Mouse (Mus musculus) MEL (cell line): ENCODE data around the gene Rbm48. TPM values are rescaled to one million over a fixed set of nuclear protein-coding genes. Genes with fewer than 3 reads are reported as not detected.

ENCODE experiments used
- DNase-seq: peaks from one replicate; pipeline ENCODE4 v3.0.0; 2011; ENCODE audit warnings: low read depth, low spot score
- H3K27ac ChIP-seq: 2 replicates; pipeline ENCODE4 v1.5.1; 2012; ENCODE audit warnings: low read depth, mild to moderate bottlenecking, control low read depth, low read length, moderate library complexity; ENCODE audit not compliant: control insufficient read depth
- H3K27me3 ChIP-seq, 2 experiments: fragments of 150-350 bp in 1 of 2; sonication (generic) in 1 of 2; 2 replicates each; pipeline ENCODE4 v1.6.1; 2012; ENCODE audit warnings: low read length in 2 of 2, mild to moderate bottlenecking in 2 of 2, improper control_type of control experiment in 1 of 2, moderate library complexity in 1 of 2; ENCODE audit not compliant: insufficient read depth in 2 of 2, control insufficient read depth in 1 of 2
- H3K36me3 ChIP-seq, 2 experiments: 2 replicates each; pipeline ENCODE4 v1.6.1; 2012 to 2014; ENCODE audit warnings: low read length in 2 of 2, improper control_type of control experiment in 1 of 2, inconsistent platforms in 1 of 2, mild to moderate bottlenecking in 1 of 2; ENCODE audit not compliant: insufficient read depth in 2 of 2, control insufficient read depth in 1 of 2
- H3K4me1 ChIP-seq, 2 experiments: fragments of 150-350 bp in 1 of 2; sonication (generic) in 1 of 2; 2 replicates each; pipeline ENCODE4 v1.6.1; 2012; ENCODE audit warnings: low read length in 2 of 2, improper control_type of control experiment in 1 of 2, mild to moderate bottlenecking in 1 of 2; ENCODE audit not compliant: insufficient read depth in 2 of 2, control insufficient read depth in 1 of 2
- H3K4me3 ChIP-seq, 2 experiments: fragments of 150-350 bp in 1 of 2; sonication (generic) in 1 of 2; 2 replicates each; pipeline ENCODE4 v1.5.1; 2012; ENCODE audit warnings: low read depth in 2 of 2, low read length in 2 of 2, mild to moderate bottlenecking in 2 of 2, moderate library complexity in 2 of 2, control low read depth in 1 of 2, improper control_type of control experiment in 1 of 2; ENCODE audit not compliant: control insufficient read depth in 1 of 2, insufficient read depth in 1 of 2
- H3K79me2 ChIP-seq: 2 replicates; pipeline ENCODE4 v1.6.1; 2012; ENCODE audit warnings: mild to moderate bottlenecking, low read length, moderate library complexity; ENCODE audit not compliant: control insufficient read depth, poor library complexity, insufficient read depth
- H3K9ac ChIP-seq: 2 replicates; pipeline ENCODE4 v1.6.1; 2012; ENCODE audit warnings: low read depth, mild to moderate bottlenecking, control low read depth, low read length, moderate library complexity; ENCODE audit not compliant: control insufficient read depth, poor library complexity, severe bottlenecking
- H3K9me3 ChIP-seq: fragments of 150-350 bp; sonication (generic); replicated peaks from 2 replicates; pipeline ENCODE4 v1.6.1; 2012; ENCODE audit warnings: mild to moderate bottlenecking, low read length, improper control_type of control experiment, moderate library complexity; ENCODE audit not compliant: insufficient read depth
- BHLHE40 ChIP-seq: IDR thresholded peaks from 2 replicates; pipeline ENCODE4 v1.6.1; 2012; ENCODE audit warnings: low read depth, mild to moderate bottlenecking, inconsistent platforms, low read length, improper control_type of control experiment, borderline replicate concordance
- CHD1 ChIP-seq: IDR thresholded peaks from 2 replicates; pipeline ENCODE4 v1.6.1; 2012; ENCODE audit warnings: low read depth, mild to moderate bottlenecking, inconsistent platforms, low read length, improper control_type of control experiment
- CHD2 ChIP-seq: IDR thresholded peaks from 2 replicates; pipeline ENCODE4 v1.6.1; 2011; ENCODE audit warnings: low read length, improper control_type of control experiment
- CTCF ChIP-seq, 3 experiments: IDR thresholded peaks in 2 of 3; conservative IDR thresholded peaks in 1 of 3; 2 replicates each; pipeline ENCODE4 v1.5.1; 2011 to 2012; ENCODE audit warnings: low read length in 3 of 3, low read depth in 2 of 3, mild to moderate bottlenecking in 2 of 3, improper control_type of control experiment in 1 of 3, inconsistent platforms in 1 of 3, mixed read lengths in 1 of 3, moderate library complexity in 1 of 3; ENCODE audit not compliant: control insufficient read depth in 1 of 3, insufficient read depth in 1 of 3, poor library complexity in 1 of 3, severe bottlenecking in 1 of 3
- ELF1 ChIP-seq: IDR thresholded peaks from 2 replicates; pipeline ENCODE4 v1.6.1; 2014; ENCODE audit warnings: low read depth, mild to moderate bottlenecking, inconsistent platforms, low read length, improper control_type of control experiment, moderate library complexity
- ETS1 ChIP-seq: IDR thresholded peaks from 2 replicates; pipeline ENCODE4 v1.6.1; 2012; ENCODE audit warnings: low read depth, mild to moderate bottlenecking, inconsistent platforms, low read length, improper control_type of control experiment, moderate library complexity
- GABPA ChIP-seq: IDR thresholded peaks from 2 replicates; pipeline ENCODE4 v1.6.1; 2012; ENCODE audit warnings: low read depth, mild to moderate bottlenecking, inconsistent platforms, low read length, improper control_type of control experiment, moderate library complexity
- HCFC1 ChIP-seq: IDR thresholded peaks from 2 replicates; pipeline ENCODE4 v1.6.1; 2012; ENCODE audit warnings: low read depth, mild to moderate bottlenecking, inconsistent platforms, low read length, improper control_type of control experiment, moderate library complexity
- KAT2A ChIP-seq: conservative IDR thresholded peaks from 2 replicates; pipeline ENCODE4 v1.6.1; 2012; ENCODE audit warnings: low read depth, low read length, improper control_type of control experiment, inconsistent platforms
- MAX ChIP-seq: IDR thresholded peaks from 2 replicates; pipeline ENCODE4 v1.6.1; 2011; ENCODE audit warnings: low read length, improper control_type of control experiment
- MYB ChIP-seq: IDR thresholded peaks from 2 replicates; pipeline ENCODE4 v1.6.1; 2011; ENCODE audit warnings: mild to moderate bottlenecking, low read depth, low read length, improper control_type of control experiment
- NELFE ChIP-seq: IDR thresholded peaks from 2 replicates; pipeline ENCODE4 v1.6.1; 2011; ENCODE audit warnings: low read depth, low read length, improper control_type of control experiment
- NRF1 ChIP-seq: IDR thresholded peaks from 2 replicates; pipeline ENCODE4 v1.6.1; 2014; ENCODE audit warnings: low read depth, mild to moderate bottlenecking, inconsistent platforms, low read length, improper control_type of control experiment, moderate library complexity; ENCODE audit not compliant: poor library complexity, insufficient read depth, severe bottlenecking
- POLR2A ChIP-seq, 2 experiments: IDR thresholded peaks; 2 replicates each; pipeline ENCODE4 v1.6.1; 2011 to 2012; ENCODE audit warnings: low read length in 2 of 2, mild to moderate bottlenecking in 2 of 2, control low read depth in 1 of 2, improper control_type of control experiment in 1 of 2, low read depth in 1 of 2, moderate library complexity in 1 of 2; ENCODE audit not compliant: control insufficient read depth in 1 of 2, insufficient read depth in 1 of 2, poor library complexity in 1 of 2
- POLR2AphosphoS2 ChIP-seq: IDR thresholded peaks from 2 replicates; pipeline ENCODE4 v1.6.1; 2011; ENCODE audit warnings: low read length, improper control_type of control experiment
- RAD21 ChIP-seq: IDR thresholded peaks from 2 replicates; pipeline ENCODE4 v1.6.1; 2011; ENCODE audit warnings: mild to moderate bottlenecking, low read depth, low read length, improper control_type of control experiment
- SMC3 ChIP-seq: IDR thresholded peaks from 2 replicates; pipeline ENCODE4 v1.6.1; 2011; ENCODE audit warnings: low read depth, low read length, improper control_type of control experiment
- TAL1 ChIP-seq: IDR thresholded peaks from 2 replicates; pipeline ENCODE4 v1.6.1; 2012; ENCODE audit warnings: mild to moderate bottlenecking, inconsistent platforms, low read length, moderate library complexity, mixed read lengths
- TCF12 ChIP-seq: IDR thresholded peaks from 2 replicates; pipeline ENCODE4 v1.6.1; 2014; ENCODE audit warnings: low read depth, mild to moderate bottlenecking, inconsistent platforms, low read length, improper control_type of control experiment, moderate library complexity
- USF1 ChIP-seq: IDR thresholded peaks from 2 replicates; pipeline ENCODE4 v1.6.1; 2014; ENCODE audit warnings: low read depth, mild to moderate bottlenecking, inconsistent platforms, low read length, improper control_type of control experiment, moderate library complexity
- USF2 ChIP-seq, 2 experiments: IDR thresholded peaks; 2 replicates each; pipeline ENCODE4 v1.6.1; 2011 to 2012; ENCODE audit warnings: improper control_type of control experiment in 2 of 2, low read length in 2 of 2, borderline replicate concordance in 1 of 2, inconsistent platforms in 1 of 2, low read depth in 1 of 2, mild to moderate bottlenecking in 1 of 2; ENCODE audit not compliant: insufficient read depth in 1 of 2
- ZC3H11A ChIP-seq: IDR thresholded peaks from 2 replicates; pipeline ENCODE4 v1.6.1; 2012; ENCODE audit warnings: low read depth, mild to moderate bottlenecking, inconsistent platforms, low read length, improper control_type of control experiment
- ZMIZ1 ChIP-seq: IDR thresholded peaks from 2 replicates; pipeline ENCODE4 v1.6.1; 2012; ENCODE audit warnings: low read depth, mild to moderate bottlenecking, inconsistent platforms, low read length, improper control_type of control experiment, moderate library complexity
- ZNF384 ChIP-seq: IDR thresholded peaks from 2 replicates; pipeline ENCODE4 v1.6.1; 2012; ENCODE audit warnings: low read depth, mild to moderate bottlenecking, inconsistent platforms, low read length, improper control_type of control experiment
- polyA plus RNA-seq, 2 experiments: library from polyadenylated mRNA; stranded (reverse) in 1 of 2; unstranded in 1 of 2; fragments of >175 nt in 1 of 2; fragments of >200 nt in 1 of 2; gene quantifications; 2 replicates each; pipeline versions ENCODE4 v1.2.1 to v1.2.4; 2012; ENCODE audit warnings: low replicate concordance in 2 of 2, low read depth in 1 of 2; ENCODE audit not compliant: insufficient read length in 2 of 2, insufficient read depth in 1 of 2, missing spikeins in 1 of 2
- total RNA-seq: library from RNA; depleted of rRNA; stranded (reverse); fragments of 300-350 nt; gene quantifications from 2 replicates; pipeline ENCODE4 v1.2.3, GENCODE M21; 2012; rRNA removed

The Rbm48 gene
- 12.0 and 12.7 TPM in 2 replicates for total RNA-seq
- 10 to 100 TPM in 1 of 2 experiments, not detected in 1; 12.9 TPM for polyA plus RNA-seq

- peak within 1 kb of the TSS; percentile 32; the same call in 1 of the 2 replicates for H3K27ac ChIP-seq
- H3K9ac ChIP-seq, result peak within 1 kb of the TSS; percentile 83
- H3K27me3 ChIP-seq, result no peaks in the 10 kb centered on the region
- peaks cover 3 to 7% of the 10 kb centered on the region in 2 experiments; a peak in 2 of 4 replicates for H3K36me3 ChIP-seq
- H3K4me1 ChIP-seq, result peaks cover 2 to 4% of the 10 kb centered on the region in 2 experiments; a peak in 2 of 4 replicates
- H3K79me2 ChIP-seq, result peaks cover 14% of the 10 kb centered on the region
- TF ChIP-seq CHD2 (no peak), GABPA (no peak), RAD21 (peak; percentile 45), USF1 (peak; percentile 84), POLR2A (IDR thresholded peaks at IDR 0.05; ENCODE audit: control insufficient read depth in 1 of 2, insufficient read depth in 1 of 2, low read depth in 1 of 2, low read length in 2 of 2, poor library complexity in 1 of 2) (no peak; a peak in 1 of 4 replicates), MAX (peak; percentile 3; the same call in 1 of the 2 replicates), ELF1 (no peak), POLR2AphosphoS2 (no peak), SMC3 (peak; percentile 58), USF2 (IDR thresholded peaks at IDR 0.05; ENCODE audit: borderline replicate concordance in 1 of 2, insufficient read depth in 1 of 2, low read depth in 1 of 2, low read length in 2 of 2) (0 out of 4 replicates have a peak, but pooled peaks of 1 of the 2 experiments have one; percentile 46), TAL1 (no peak), CTCF (IDR thresholded peaks at IDR 0.05 in 2 of 3, conservative IDR thresholded peaks at IDR 0.05 in 1 of 3; ENCODE audit: control insufficient read depth in 1 of 3, insufficient read depth in 1 of 3, low read depth in 2 of 3, low read length in 3 of 3, poor library complexity in 1 of 3, severe bottlenecking in 1 of 3) (peak; percentile 58 to 74 (median 67)), TCF12 (no peak), CHD1 (no peak), ZNF384 (no peak), BHLHE40 (no peak)
- DNase-seq, result peak; percentile 79
- H3K4me3 ChIP-seq, result peak within 1 kb of the TSS; percentile 91
- H3K9me3 ChIP-seq, result no peaks in the 10 kb centered on the region
These were observed at the start of gene Rbm48 for GRCm38 (mm10) chr5:3596399-3596766. Gene Rbm48 (minus strand): TSS chr5:3596585.

DNA sequence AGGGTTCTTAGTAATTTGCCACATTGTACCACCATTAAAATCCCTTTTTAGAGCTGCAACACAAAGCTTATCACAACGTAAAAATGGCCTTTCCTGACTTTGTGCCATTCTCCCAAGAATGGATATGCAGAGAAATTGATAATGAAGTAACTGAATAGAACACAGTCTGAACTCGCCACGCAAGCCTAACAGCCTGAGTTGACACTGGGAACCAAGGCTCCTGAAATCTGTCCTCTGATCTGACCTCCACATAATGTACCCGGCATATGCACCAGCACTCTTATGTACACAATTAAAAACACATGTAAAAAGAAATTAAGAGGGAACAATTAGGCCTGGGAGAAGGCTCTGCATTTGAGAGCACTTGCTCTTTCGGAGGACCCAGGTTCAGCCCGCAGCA lies 48.9 kb upstream of the Rbm48 start:
- peaks cover 25% of the 10 kb centered on the region for H3K79me2 ChIP-seq
- no peaks in the 10 kb centered on the region for H3K9me3 ChIP-seq
- no peak for DNase-seq
- peaks cover 6 to 15% of the 10 kb centered on the region in 2 experiments for H3K4me1 ChIP-seq
- H3K9ac ChIP-seq, result peak overlapping the region; percentile 85
- H3K36me3 ChIP-seq, result peaks cover 27 to 34% of the 10 kb centered on the region in 2 experiments
- no peak for TF ChIP-seq ZC3H11A
- TF ChIP-seq ZMIZ1, result no peak
- no peak for TF ChIP-seq HCFC1
- no peak for TF ChIP-seq CHD2
- TF ChIP-seq POLR2A (IDR thresholded peaks at IDR 0.05; ENCODE audit: control insufficient read depth in 1 of 2, insufficient read depth in 1 of 2, low read depth in 1 of 2, low read length in 2 of 2, poor library complexity in 1 of 2), result no peak
- TF ChIP-seq NELFE, result no peak
- no peak for TF ChIP-seq NRF1
- TF ChIP-seq ETS1, result no peak
- no peak for TF ChIP-seq KAT2A
- no peak for TF ChIP-seq MYB
- TF ChIP-seq, all 39 proteins: peak for 0
- Histone ChIP-seq H3K27me3 (no peaks in the 10 kb centered on the region), H3K27ac (no peak overlapping the region), H3K4me3 (peak overlapping the region; percentile 0 to 90; a peak in 2 of 4 replicates)
